Mouse (Mus musculus): ENCODE results near the gene 4930579F01Rik. TPM values are rescaled to one million over a fixed set of nuclear protein-coding genes. Genes with fewer than 3 reads are reported as not detected.

4930579F01Rik gene
- polyA plus RNA-seq, 2 experiments = 0.04 to 0.19 TPM

DNA sequence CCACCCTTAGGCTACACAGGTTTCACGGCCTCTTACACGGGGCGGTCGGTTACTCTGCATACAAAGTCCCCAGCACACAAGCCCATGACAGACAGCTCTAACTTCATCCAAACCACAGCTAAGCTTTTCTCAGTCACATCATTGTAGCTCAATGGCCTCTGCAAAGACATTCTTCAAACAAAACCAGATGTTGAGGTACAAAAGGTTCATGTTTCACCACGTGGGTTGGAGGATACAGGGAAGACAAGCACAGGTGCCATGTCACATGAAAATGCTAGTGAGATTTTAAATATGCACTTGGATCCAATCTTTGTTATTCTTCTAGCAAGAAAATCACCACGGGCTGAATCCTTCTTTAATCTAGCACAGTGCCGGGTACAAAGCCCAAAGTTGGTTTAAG lies 31.7 kb upstream of the 4930579F01Rik start:
- H3K4me2 ChIP-seq (replicated peaks; ENCODE audit: low read depth, low read length, severe bottlenecking) = no peak overlapping the region
- no peaks in the 10 kb centered on the region for H3K36me3 ChIP-seq (ENCODE audit: control insufficient read depth, insufficient read depth, low read length)
- DNase-seq (ENCODE audit: low spot score) = no peak
- TF ChIP-seq POLR2A (IDR thresholded peaks at IDR 0.05; ENCODE audit: borderline replicate concordance, extremely low read depth, insufficient read depth, insufficient read length) = no peak
- no peak overlapping the region for H3K27ac ChIP-seq (replicated peaks; ENCODE audit: low read depth, low read length)
- H3K9me3 ChIP-seq (ENCODE audit: control insufficient read depth, low read length) = no peaks in the 10 kb centered on the region
- no peaks in the 10 kb centered on the region for H3K27me3 ChIP-seq (ENCODE audit: control insufficient read depth, insufficient read depth, low read length)
- ATAC-seq (ENCODE audit: low FRiP score, low read depth) = no peak
- WGBS = 66% methylated on average over 7 of the region's 7 CpGs
- no peak overlapping the region for H3K9ac ChIP-seq (ENCODE audit: low read depth, low read length, severe bottlenecking)
- H3K4me3 ChIP-seq (replicated peaks; ENCODE audit: low read length) = no peak overlapping the region
- no peaks in the 10 kb centered on the region for H3K4me1 ChIP-seq (ENCODE audit: control insufficient read depth, insufficient read depth, low read length)

DNA sequence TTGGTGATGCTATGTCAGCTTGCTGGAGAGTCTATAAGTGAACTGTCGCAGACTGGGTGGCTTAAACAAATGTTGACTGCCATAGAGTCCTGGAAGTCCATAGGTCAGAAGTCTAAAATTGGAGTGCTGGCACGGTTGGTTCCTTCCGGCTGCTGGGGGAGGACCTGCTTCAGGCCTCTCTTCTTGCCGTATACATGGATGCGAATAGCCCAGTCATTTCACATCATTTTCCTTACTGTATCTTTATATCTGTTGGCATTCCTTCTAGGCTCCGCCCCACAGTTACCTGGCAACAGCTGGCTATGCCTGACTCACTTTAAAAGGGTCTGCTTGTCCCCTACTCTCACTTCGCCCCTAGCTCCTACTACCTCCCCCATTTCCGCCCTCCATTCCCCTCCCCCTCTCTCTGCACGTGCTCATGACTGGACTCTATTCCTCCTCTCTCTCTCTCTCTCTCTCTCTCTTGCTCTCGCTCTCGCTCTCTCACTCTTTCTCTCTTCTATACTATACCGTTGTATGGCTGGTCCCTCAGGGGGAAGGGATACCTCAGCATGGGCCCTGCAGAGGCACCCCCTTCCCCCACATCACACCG lies 30.8 kb upstream of the 4930579F01Rik start:
- no peaks in the 10 kb centered on the region for H3K36me3 ChIP-seq (ENCODE audit: control insufficient read depth, insufficient read depth, low read length)
- DNase-seq (ENCODE audit: low spot score) = no peak
- H3K27ac ChIP-seq (replicated peaks; ENCODE audit: low read depth, low read length) = no peak overlapping the region
- H3K4me2 ChIP-seq (replicated peaks; ENCODE audit: low read depth, low read length, severe bottlenecking) = no peak overlapping the region
- no peak for TF ChIP-seq POLR2A (IDR thresholded peaks at IDR 0.05; ENCODE audit: borderline replicate concordance, extremely low read depth, insufficient read depth, insufficient read length)
- H3K27me3 ChIP-seq (ENCODE audit: control insufficient read depth, insufficient read depth, low read length) = no peaks in the 10 kb centered on the region
- no peak overlapping the region for H3K9ac ChIP-seq (ENCODE audit: low read depth, low read length, severe bottlenecking)
- WGBS = 87% methylated on average over 13 of the region's 13 CpGs
- H3K9me3 ChIP-seq (ENCODE audit: control insufficient read depth, low read length) = no peaks in the 10 kb centered on the region
- H3K4me3 ChIP-seq (replicated peaks; ENCODE audit: low read length) = no peak overlapping the region
- no peaks in the 10 kb centered on the region for H3K4me1 ChIP-seq (ENCODE audit: control insufficient read depth, insufficient read depth, low read length)
- ATAC-seq (ENCODE audit: low FRiP score, low read depth) = no peak

DNA sequence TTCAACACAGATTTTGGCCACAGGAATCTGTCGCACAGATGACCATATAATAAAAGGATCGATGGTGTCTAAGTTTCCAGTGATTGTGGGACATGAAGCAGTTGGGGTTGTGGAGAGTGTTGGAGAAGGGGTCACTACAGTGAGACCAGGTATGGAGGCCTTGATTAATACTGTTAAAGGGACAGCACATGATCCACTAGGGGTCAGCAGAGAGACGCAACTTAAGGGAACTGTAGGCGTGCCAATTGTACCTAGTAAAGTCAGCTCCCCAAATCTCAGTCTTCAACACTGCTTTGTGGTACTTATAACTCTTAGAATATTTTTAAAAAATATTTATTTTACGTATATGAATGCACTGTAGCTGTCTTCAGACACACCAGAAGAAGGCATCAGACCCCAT lies 29.3 kb upstream of the 4930579F01Rik start:
- Histone ChIP-seq H3K4me1 (ENCODE audit: control insufficient read depth, insufficient read depth, low read length) (no peaks in the 10 kb centered on the region), H3K4me2 (replicated peaks; ENCODE audit: low read depth, low read length, severe bottlenecking) (no peak overlapping the region), H3K27me3 (ENCODE audit: control insufficient read depth, insufficient read depth, low read length) (no peaks in the 10 kb centered on the region), H3K27ac (replicated peaks; ENCODE audit: low read depth, low read length) (no peak overlapping the region), H3K9ac (ENCODE audit: low read depth, low read length, severe bottlenecking) (no peak overlapping the region), H3K4me3 (replicated peaks; ENCODE audit: low read length) (no peak overlapping the region), H3K9me3 (ENCODE audit: control insufficient read depth, low read length) (no peaks in the 10 kb centered on the region), H3K36me3 (ENCODE audit: control insufficient read depth, insufficient read depth, low read length) (no peaks in the 10 kb centered on the region)
- 59% methylated on average over 5 of the region's 5 CpGs for WGBS
- no peak for TF ChIP-seq POLR2A (IDR thresholded peaks at IDR 0.05; ENCODE audit: borderline replicate concordance, extremely low read depth, insufficient read depth, insufficient read length)
- DNase-seq (ENCODE audit: low spot score) (peak; percentile 87), ATAC-seq (ENCODE audit: low FRiP score, low read depth) (peak; percentile 65; the same call in 1 of the 2 replicates)

DNA sequence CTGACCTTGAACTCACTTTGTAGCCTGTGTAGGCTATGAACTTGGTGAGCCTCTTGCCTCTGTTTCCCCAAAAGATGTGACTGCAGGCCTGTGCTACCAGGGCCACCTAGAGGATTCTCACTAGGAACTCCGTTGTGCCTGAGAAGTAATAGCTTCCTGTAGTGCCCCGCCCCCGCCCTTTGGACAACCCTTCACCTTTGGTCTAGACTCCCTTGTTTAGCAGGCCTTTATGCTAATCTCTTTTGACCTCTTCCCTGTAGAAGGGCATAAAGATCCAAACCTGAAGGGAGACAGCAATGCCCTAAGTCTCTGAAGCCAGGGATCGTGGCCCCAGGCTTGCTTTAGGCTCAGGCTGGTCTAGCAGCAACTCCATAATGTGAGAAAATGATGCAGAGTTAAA lies 28.9 kb upstream of the 4930579F01Rik start:
- Histone ChIP-seq H3K4me3 (replicated peaks; ENCODE audit: low read length) (no peak overlapping the region), H3K36me3 (ENCODE audit: control insufficient read depth, insufficient read depth, low read length) (no peaks in the 10 kb centered on the region), H3K27ac (replicated peaks; ENCODE audit: low read depth, low read length) (no peak overlapping the region), H3K27me3 (ENCODE audit: control insufficient read depth, insufficient read depth, low read length) (no peaks in the 10 kb centered on the region), H3K4me2 (replicated peaks; ENCODE audit: low read depth, low read length, severe bottlenecking) (no peak overlapping the region), H3K4me1 (ENCODE audit: control insufficient read depth, insufficient read depth, low read length) (no peaks in the 10 kb centered on the region), H3K9me3 (ENCODE audit: control insufficient read depth, low read length) (no peaks in the 10 kb centered on the region), H3K9ac (ENCODE audit: low read depth, low read length, severe bottlenecking) (no peak overlapping the region)
- TF ChIP-seq POLR2A (IDR thresholded peaks at IDR 0.05; ENCODE audit: borderline replicate concordance, extremely low read depth, insufficient read depth, insufficient read length) = no peak
- ATAC-seq (ENCODE audit: low FRiP score, low read depth) = no peak
- 65% methylated on average over 4 of the region's 4 CpGs for WGBS
- DNase-seq (ENCODE audit: low spot score) = no peak

DNA sequence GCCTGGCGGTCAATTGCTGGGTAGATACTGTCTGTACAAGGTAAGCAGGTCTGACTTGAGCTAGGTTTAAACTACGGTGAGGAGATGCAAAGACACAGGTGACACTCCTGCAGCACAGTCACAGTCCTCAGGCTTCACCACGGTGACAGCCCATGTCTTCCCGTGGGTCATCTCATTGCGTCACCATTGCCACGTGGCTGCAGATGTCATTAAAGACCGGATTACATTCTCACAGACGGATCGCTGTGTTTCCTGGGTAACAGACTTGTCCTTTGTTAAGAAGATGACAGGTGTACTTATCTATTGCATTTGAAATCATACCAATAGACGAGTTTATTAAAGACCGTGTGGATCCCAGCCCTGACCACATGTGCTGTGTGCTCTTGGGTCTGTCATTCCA lies 27.5 kb upstream of the 4930579F01Rik start:
- no peak for TF ChIP-seq POLR2A (IDR thresholded peaks at IDR 0.05; ENCODE audit: borderline replicate concordance, extremely low read depth, insufficient read depth, insufficient read length)
- H3K9ac ChIP-seq (ENCODE audit: low read depth, low read length, severe bottlenecking) = no peak overlapping the region
- H3K27ac ChIP-seq (replicated peaks; ENCODE audit: low read depth, low read length) = no peak overlapping the region
- 83% methylated on average over 11 of the region's 11 CpGs for WGBS
- no peak for ATAC-seq (ENCODE audit: low FRiP score, low read depth)
- H3K4me3 ChIP-seq (replicated peaks; ENCODE audit: low read length) = no peak overlapping the region
- DNase-seq (ENCODE audit: low spot score) = no peak
- no peaks in the 10 kb centered on the region for H3K36me3 ChIP-seq (ENCODE audit: control insufficient read depth, insufficient read depth, low read length)
- no peak overlapping the region for H3K4me2 ChIP-seq (replicated peaks; ENCODE audit: low read depth, low read length, severe bottlenecking)
- H3K4me1 ChIP-seq (ENCODE audit: control insufficient read depth, insufficient read depth, low read length) = no peaks in the 10 kb centered on the region
- H3K27me3 ChIP-seq (ENCODE audit: control insufficient read depth, insufficient read depth, low read length) = no peaks in the 10 kb centered on the region
- H3K9me3 ChIP-seq (ENCODE audit: control insufficient read depth, low read length) = no peaks in the 10 kb centered on the region

Data from limb, embryonic 14.5 days (tissue).